Mouse (Mus musculus) megakaryocyte, embryonic 14.5 days (primary cell): ENCODE results near the gene Acer2. TPM values are rescaled to one million over a fixed set of nuclear protein-coding genes. Genes with fewer than 3 reads are reported as not detected.

ENCODE experiments used
- H3K27me3 ChIP-seq: replicated peaks from 2 replicates; pipeline ENCODE3; 2012; ENCODE audit warnings: inconsistent platforms
- H3K36me3 ChIP-seq: replicated peaks from 2 replicates; pipeline ENCODE3; 2012; ENCODE audit warnings: low read length, inconsistent platforms, mixed read lengths
- H3K4me1 ChIP-seq: 2 replicates; pipeline ENCODE4 v1.6.1; 2012; ENCODE audit warnings: inconsistent platforms
- H3K4me3 ChIP-seq: replicated peaks from 2 replicates; pipeline ENCODE3; 2012; ENCODE audit warnings: moderate library complexity, mild to moderate bottlenecking, inconsistent platforms
- H3K9me3 ChIP-seq: 2 replicates; pipeline ENCODE4 v1.6.1; 2012; ENCODE audit warnings: inconsistent platforms
- FLI1 ChIP-seq: IDR thresholded peaks from 2 replicates; pipeline ENCODE4 v1.6.1; 2012; ENCODE audit warnings: low read length, inconsistent platforms, mixed read lengths
- GATA1 ChIP-seq: IDR thresholded peaks from 3 replicates; pipeline ENCODE4 v1.6.1; 2012; ENCODE audit warnings: mixed read lengths, low read length, inconsistent platforms, borderline replicate concordance
- polyA plus RNA-seq: library from polyadenylated mRNA; stranded (reverse); fragments of >175 nt; gene quantifications from 2 replicates; pipeline ENCODE4 v1.2.3, GENCODE M21; 2012; ENCODE audit warnings: low replicate concordance; ENCODE audit not compliant: insufficient read depth

The Acer2 gene
- polyA plus RNA-seq, 1 experiment = 1.9 TPM

DNA sequence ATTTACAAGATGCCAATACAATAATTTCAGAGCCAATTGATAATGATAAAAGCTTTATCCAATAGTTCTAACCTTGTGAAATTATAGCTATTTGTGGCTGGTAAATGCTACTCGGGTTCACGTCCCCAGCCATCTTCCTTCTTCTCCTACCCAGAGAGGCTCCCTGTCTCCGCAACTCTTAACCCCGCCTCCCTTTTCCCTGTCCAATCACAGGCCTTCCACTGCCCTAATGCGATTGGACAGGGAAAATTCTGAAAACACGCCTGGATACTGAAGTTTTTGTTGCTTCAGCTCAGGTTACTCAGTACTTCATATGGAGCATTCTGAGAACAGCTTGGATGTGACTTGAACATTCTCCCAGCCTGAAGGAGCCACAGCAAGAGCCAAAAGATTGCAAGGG is 69.1 kb downstream of the Acer2 start:
- Histone ChIP-seq H3K27me3 (no peaks in the 10 kb centered on the region), H3K4me1 (no peaks in the 10 kb centered on the region; the same call in 1 of the 2 replicates), H3K4me3 (no peak overlapping the region), H3K36me3 (no peaks in the 10 kb centered on the region), H3K9me3 (0 out of 2 replicates have a peak, but pooled peaks cover 2% of the 10 kb centered on the region)
- TF ChIP-seq GATA1 (no peak), FLI1 (no peak)

DNA sequence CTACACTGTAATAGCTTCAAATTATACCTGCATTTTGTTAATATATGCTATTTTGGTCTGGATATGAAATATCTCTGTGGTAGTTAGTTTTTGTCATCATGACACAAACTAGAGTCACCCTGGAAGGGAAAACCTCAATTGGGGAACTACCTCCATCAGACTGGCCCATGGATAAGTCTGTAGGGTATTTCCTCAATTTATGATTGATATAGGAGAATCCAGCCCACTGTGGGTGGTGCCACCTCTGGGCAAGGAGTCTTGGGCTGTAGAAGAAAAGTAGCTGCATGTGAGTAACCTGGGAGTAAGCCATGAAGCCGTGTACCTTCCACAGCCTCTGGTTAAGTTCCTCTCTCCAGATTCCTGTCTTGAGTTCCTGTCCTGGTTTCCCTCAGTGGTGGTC is 74.6 kb downstream of the Acer2 start:
- Histone ChIP-seq H3K4me1 (no peaks in the 10 kb centered on the region; the same call in 1 of the 2 replicates), H3K36me3 (no peaks in the 10 kb centered on the region), H3K27me3 (no peaks in the 10 kb centered on the region), H3K9me3 (0 out of 2 replicates have a peak, but pooled peaks cover 2% of the 10 kb centered on the region), H3K4me3 (no peak overlapping the region)
- TF ChIP-seq FLI1 = no peak
- no peak for TF ChIP-seq GATA1

DNA sequence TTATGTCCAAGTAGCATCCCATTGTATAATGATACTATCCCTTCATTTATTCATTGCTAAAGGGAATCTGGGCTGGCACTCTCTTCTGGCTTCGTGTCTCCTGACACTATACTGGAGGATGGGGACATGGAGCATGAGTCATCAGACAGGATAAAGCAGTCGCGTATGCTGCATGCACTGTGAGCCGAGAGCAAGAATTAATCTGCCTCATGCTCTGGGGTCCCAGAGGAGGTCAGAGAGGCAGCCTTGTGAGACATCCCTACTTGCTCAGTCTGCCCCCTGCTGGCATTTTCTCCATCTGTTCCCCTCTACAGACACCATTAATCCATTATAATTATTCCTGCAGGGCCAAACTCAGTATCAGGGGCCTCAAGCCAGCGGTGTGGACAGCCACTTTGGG is 79.3 kb downstream of the Acer2 start:
- Histone ChIP-seq H3K9me3 (peaks cover 8% of the 10 kb centered on the region), H3K4me1 (peaks cover 12% of the 10 kb centered on the region), H3K36me3 (no peaks in the 10 kb centered on the region), H3K4me3 (no peak overlapping the region), H3K27me3 (peaks cover 3% of the 10 kb centered on the region)
- no peak for TF ChIP-seq FLI1
- no peak for TF ChIP-seq GATA1

DNA sequence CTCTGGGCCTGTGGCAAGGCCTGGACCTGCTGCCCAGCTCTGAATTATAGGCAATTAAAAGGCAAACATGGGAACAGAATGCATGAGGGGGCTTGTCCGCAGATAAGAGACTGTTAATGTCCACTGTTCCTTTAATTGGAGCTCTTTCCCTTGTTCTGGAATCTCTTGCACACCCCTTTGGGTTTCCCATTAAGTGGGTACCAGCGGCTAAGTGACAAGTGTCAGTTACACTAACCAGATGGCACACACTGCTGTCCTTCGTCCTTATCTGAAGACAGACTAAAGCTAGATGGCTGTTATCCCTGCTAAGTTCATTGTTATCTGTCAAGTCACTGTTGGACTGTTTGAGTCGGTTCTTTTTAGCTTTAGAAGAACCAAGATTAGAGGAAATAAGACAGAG is 81.3 kb downstream of the Acer2 start:
- TF ChIP-seq FLI1 (no peak), GATA1 (no peak)
- Histone ChIP-seq H3K4me3 (no peak overlapping the region), H3K9me3 (peaks cover 8% of the 10 kb centered on the region), H3K27me3 (peaks cover 3% of the 10 kb centered on the region), H3K4me1 (peaks cover 12% of the 10 kb centered on the region), H3K36me3 (no peaks in the 10 kb centered on the region)

DNA sequence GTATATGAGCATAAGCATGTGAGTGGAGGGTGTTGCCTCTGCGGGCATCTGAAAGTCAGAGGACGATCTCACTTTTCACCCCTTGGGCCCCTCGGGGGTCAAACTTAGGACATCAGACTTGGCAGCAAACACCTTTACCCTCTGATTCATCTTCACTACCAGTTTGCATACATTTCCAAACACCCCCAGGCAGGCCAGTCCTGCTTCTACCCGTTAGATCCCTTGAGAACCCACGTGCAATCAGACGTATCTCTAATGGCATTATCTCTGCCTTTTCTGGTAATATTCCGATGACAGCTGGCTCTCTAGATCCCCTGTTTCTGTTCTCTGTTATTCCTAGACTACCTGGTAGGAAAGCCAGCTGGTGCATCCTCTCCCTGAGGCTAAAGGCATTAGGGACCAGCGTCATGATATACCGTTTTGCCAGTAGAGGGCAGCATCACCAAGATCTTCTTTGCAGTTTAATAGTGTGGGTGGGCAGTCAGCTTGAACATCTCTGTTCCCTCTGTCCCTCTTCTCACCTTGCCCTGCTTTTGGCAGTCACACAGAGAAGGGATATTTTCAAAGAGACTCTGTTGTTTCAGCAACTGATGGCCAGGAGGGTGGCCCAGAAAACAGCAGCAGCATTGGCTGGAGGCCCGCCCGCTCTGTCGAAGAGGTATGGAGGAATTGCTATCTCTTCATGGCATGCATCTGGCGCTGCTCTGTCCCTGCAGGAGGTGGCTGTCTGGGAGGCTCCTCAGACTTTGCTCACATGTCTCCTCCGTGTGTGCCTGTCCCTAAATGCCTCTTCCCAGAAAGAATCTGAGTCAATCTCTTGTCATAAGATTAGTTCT is 83.6 kb downstream of the Acer2 start:
- Histone ChIP-seq H3K9me3 (peaks cover 8% of the 10 kb centered on the region), H3K4me1 (peaks cover 12% of the 10 kb centered on the region), H3K36me3 (no peaks in the 10 kb centered on the region), H3K4me3 (no peak overlapping the region), H3K27me3 (peaks cover 3% of the 10 kb centered on the region)
- TF ChIP-seq FLI1 = no peak
- TF ChIP-seq GATA1 = no peak

DNA sequence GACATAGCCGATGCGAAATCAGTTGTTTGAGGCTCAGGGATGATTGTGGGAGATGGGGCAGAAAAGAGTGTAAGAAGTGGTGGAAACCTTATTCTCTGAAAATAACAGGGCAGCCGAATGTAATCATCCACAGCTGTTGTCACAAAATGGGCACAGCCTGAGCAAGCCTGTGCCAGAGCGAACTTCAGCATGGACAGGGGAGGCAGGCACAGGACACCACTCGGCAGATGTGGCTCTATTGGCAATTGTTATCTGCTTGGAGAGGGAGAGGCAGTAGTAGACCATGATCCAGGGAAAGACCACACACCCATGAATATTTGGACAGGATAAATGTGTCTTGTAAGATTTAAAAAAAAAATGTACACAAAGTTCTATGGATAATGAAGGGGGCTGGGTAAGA is 103.1 kb downstream of the Acer2 start:
- no peaks in the 10 kb centered on the region for H3K9me3 ChIP-seq
- H3K4me3 ChIP-seq = no peak overlapping the region
- H3K4me1 ChIP-seq = no peaks in the 10 kb centered on the region
- H3K27me3 ChIP-seq = no peaks in the 10 kb centered on the region
- H3K36me3 ChIP-seq = no peaks in the 10 kb centered on the region
- no peak for TF ChIP-seq FLI1
- TF ChIP-seq GATA1 = no peak

Other genes with a start within 250 kb of the Acer2 start
- 6.3 and 32.6 TPM in 2 replicates for gene Plin2, start 204.3 kb upstream of the Acer2 start, polyA plus RNA-seq
- gene Dennd4c, start 125.8 kb upstream of the Acer2 start, polyA plus RNA-seq = 0.73 and 0.88 TPM in 2 replicates
- 106 and 682 TPM in 2 replicates for gene Rps6, start 17.0 kb upstream of the Acer2 start, polyA plus RNA-seq